ENCODE assay signal across 16 mouse cellular contexts in the genomic region with DNA sequence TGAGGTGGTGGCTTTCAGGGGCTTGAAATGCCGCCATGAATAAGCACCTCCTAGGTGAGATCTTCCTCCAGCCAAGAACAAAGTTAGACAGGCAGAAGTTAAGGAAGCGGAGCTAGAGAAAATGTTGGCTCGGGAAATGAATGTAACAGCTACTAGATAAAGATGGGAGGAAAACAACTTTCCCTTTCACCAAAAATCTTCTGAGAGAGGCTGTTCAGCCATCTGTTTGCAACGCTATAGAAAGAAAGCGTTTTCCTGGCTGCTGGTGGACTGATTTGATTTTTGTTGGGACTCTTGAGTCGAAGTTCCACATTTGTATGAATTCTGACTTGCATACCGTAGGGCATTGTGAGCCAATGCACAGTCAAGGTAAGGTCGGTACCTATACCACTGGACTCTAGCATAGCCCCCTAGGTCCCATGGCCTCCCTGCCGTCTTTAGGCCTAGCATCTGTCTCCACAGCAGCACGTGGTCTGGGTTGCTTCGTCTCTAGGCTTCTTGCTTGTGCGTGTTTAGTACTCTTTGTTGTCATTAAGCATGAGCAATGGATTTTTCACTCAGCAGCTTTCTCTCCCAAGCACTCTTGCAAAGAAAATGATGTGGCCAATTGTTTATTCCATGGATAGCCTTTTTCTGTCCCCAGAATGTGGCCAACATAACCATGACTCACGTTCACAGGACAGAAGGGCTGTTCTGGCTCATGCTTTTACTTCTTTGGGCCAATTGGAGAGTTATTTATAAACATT. TPM values are rescaled to one million over a fixed set of nuclear protein-coding genes. Genes with fewer than 3 reads are reported as not detected.
DNase-seq lines count a peak whose midpoint lies in the region; ATAC-seq lines count a peak whose summit lies in the region.
"Had no signal": no experiment of that assay in that cellular context is flagged by ENCODE, and none has a peak within 500 bp of the region (broad histone marks: within the 10 kb centered on the region; RNA-seq: fewer than 3 reads in every experiment).

No protein-coding gene starts in this region.

- peaks cover 14% of the 10 kb centered on the region; the same call in 1 of the 2 replicates for H3K4me1 ChIP-seq in forebrain, embryonic 16.5 days (replicated peaks; ENCODE audit: control insufficient read depth, insufficient read depth, low read length)
- H3K4me1 ChIP-seq in forebrain, embryonic 10.5 days = peaks cover 29% of the 10 kb centered on the region
- H3K4me1 ChIP-seq in kidney, embryonic 14.5 days (ENCODE audit: control insufficient read depth, insufficient read depth, low read length) = no peaks in the 10 kb centered on the region

- H3K27ac ChIP-seq in forebrain, embryonic 16.5 days (ENCODE audit: low read length) = peak overlapping the region; percentile 77
- H3K27ac ChIP-seq in forebrain, embryonic 10.5 days = no peak overlapping the region
- no peak overlapping the region for H3K27ac ChIP-seq in kidney, embryonic 14.5 days (ENCODE audit: low read depth, low read length)
- H3K27ac ChIP-seq: heart, embryonic 15.5 days; hindbrain, embryonic 13.5 days; macrophage; midbrain, embryonic 13.5 days had no signal

- peak; percentile 52 for ATAC-seq in forebrain, embryonic 16.5 days
- no peak for ATAC-seq in kidney, embryonic 14.5 days (ENCODE audit: low FRiP score, low TSS enrichment)
- ATAC-seq in inflammation-experienced regulatory T-cells, adult 6 months = no peak
- ATAC-seq: midbrain, embryonic 13.5 days had no signal

- H3K4me2 ChIP-seq in forebrain, embryonic 16.5 days (ENCODE audit: low read length) = no peak overlapping the region
- no peak overlapping the region for H3K4me2 ChIP-seq in kidney, embryonic 14.5 days (replicated peaks; ENCODE audit: low read depth, low read length)
- H3K4me2 ChIP-seq: heart, embryonic 15.5 days; hindbrain, embryonic 13.5 days; midbrain, embryonic 13.5 days had no signal

- H3K27me3 ChIP-seq in forebrain, embryonic 16.5 days (replicated peaks; ENCODE audit: control insufficient read depth, insufficient read depth, low read length) = no peaks in the 10 kb centered on the region
- no peaks in the 10 kb centered on the region for H3K27me3 ChIP-seq in forebrain, embryonic 10.5 days (ENCODE audit: poor library complexity, severe bottlenecking)
- H3K27me3 ChIP-seq in kidney, embryonic 14.5 days (ENCODE audit: control insufficient read depth, insufficient read depth, low read length) = no peaks in the 10 kb centered on the region
- H3K27me3 ChIP-seq: heart, embryonic 15.5 days; hindbrain, embryonic 13.5 days; midbrain, embryonic 13.5 days had no signal

- H3K9me3 ChIP-seq in forebrain, embryonic 16.5 days (ENCODE audit: control insufficient read depth, low read length) = no peaks in the 10 kb centered on the region
- no peaks in the 10 kb centered on the region for H3K9me3 ChIP-seq in forebrain, embryonic 10.5 days
- H3K9me3 ChIP-seq in kidney, embryonic 14.5 days (ENCODE audit: control insufficient read depth, low read length) = no peaks in the 10 kb centered on the region
- H3K9me3 ChIP-seq: heart, embryonic 15.5 days; hindbrain, embryonic 13.5 days; midbrain, embryonic 13.5 days had no signal

- H3K9ac ChIP-seq in forebrain, embryonic 16.5 days (replicated peaks; ENCODE audit: low read depth, low read length) = no peak overlapping the region
- H3K9ac ChIP-seq in kidney, embryonic 14.5 days (ENCODE audit: low read depth, low read length) = no peak overlapping the region
- H3K9ac ChIP-seq: heart, embryonic 15.5 days; hindbrain, embryonic 13.5 days; midbrain, embryonic 13.5 days had no signal

- 70% methylated on average over 13 of the region's 13 CpGs for WGBS in forebrain, embryonic 16.5 days
- WGBS in forebrain, embryonic 10.5 days = 91% methylated on average over 13 of the region's 13 CpGs
- WGBS in kidney, embryonic 14.5 days = 91% methylated on average over 13 of the region's 13 CpGs

- H3K36me3 ChIP-seq in forebrain, embryonic 16.5 days (ENCODE audit: control insufficient read depth, insufficient read depth) = no peaks in the 10 kb centered on the region
- H3K36me3 ChIP-seq in forebrain, embryonic 10.5 days (replicated peaks) = no peaks in the 10 kb centered on the region
- H3K36me3 ChIP-seq in kidney, embryonic 14.5 days (ENCODE audit: control insufficient read depth, insufficient read depth, low read length) = no peaks in the 10 kb centered on the region
- H3K36me3 ChIP-seq: heart, embryonic 15.5 days; hindbrain, embryonic 13.5 days; midbrain, embryonic 13.5 days had no signal

- H3K4me3 ChIP-seq in forebrain, embryonic 16.5 days (replicated peaks; ENCODE audit: low read length) = no peak overlapping the region
- no peak overlapping the region for H3K4me3 ChIP-seq in forebrain, embryonic 10.5 days
- no peak overlapping the region for H3K4me3 ChIP-seq in kidney, embryonic 14.5 days (ENCODE audit: low read length)
- H3K4me3 ChIP-seq: heart, embryonic 15.5 days; hindbrain, embryonic 13.5 days; midbrain, embryonic 13.5 days had no signal

- no peak for DNase-seq in forebrain, embryonic 10.5 days (ENCODE audit: extremely low spot score, low spot score)
- DNase-seq in lung, postnatal 10 days = peak; percentile 4
- no peak for DNase-seq in lung, postnatal 14 days
- DNase-seq in layer of hippocampus, postnatal 36 days = peak; percentile 21 to 27
- peak; percentile 23 for DNase-seq in right cerebral cortex, postnatal 4 days
- DNase-seq: cerebellum, adult 9-11 months; kidney, adult 11 months; kidney, postnatal 4 days; thymus, adult 18-20 months had no signal

RNA-seq across cellular contexts. Expression of a gene that starts 54.6 kb away (rescaled TPM):
- 8.2 and 8.4 TPM in 2 replicates for polyA plus RNA-seq in forebrain, embryonic 16.5 days (2015; fragmentation: Nextera tagmentation; extraction: Ambion mirVana)
- 1.4 and 1.5 TPM in 2 replicates for polyA plus RNA-seq in forebrain, embryonic 10.5 days (2016; fragmentation: Nextera tagmentation; extraction: Ambion mirVana)
- total RNA-seq in layer of hippocampus, postnatal 36 days (2021) = 10 to 100 TPM; 21.4 to 23.6 TPM
- 0.97 and 1.1 TPM in 2 replicates for polyA plus RNA-seq in kidney, embryonic 14.5 days (2014; fragmentation: Nextera tagmentation; extraction: Ambion mirVana)
- polyA plus RNA-seq in inflammation-experienced regulatory T-cells, adult 6 months (2017; shearing (Covaris generic)) = under 1 TPM in 2 of 3 experiments, not detected in 1; 0.15 to 0.67 TPM
- polyA plus RNA-seq: macrophage had no signal

Comparison
In these comparisons a context has a peak if more than half of its experiments do, and no peak if none do; other contexts are left out.
1. DNase-seq: peak in lung, postnatal 10 days (single experiment), layer of hippocampus, postnatal 36 days (2 of 2) and right cerebral cortex, postnatal 4 days (single experiment); none in forebrain, embryonic 10.5 days (single experiment) and lung, postnatal 14 days (single experiment).